In the genomic region with DNA sequence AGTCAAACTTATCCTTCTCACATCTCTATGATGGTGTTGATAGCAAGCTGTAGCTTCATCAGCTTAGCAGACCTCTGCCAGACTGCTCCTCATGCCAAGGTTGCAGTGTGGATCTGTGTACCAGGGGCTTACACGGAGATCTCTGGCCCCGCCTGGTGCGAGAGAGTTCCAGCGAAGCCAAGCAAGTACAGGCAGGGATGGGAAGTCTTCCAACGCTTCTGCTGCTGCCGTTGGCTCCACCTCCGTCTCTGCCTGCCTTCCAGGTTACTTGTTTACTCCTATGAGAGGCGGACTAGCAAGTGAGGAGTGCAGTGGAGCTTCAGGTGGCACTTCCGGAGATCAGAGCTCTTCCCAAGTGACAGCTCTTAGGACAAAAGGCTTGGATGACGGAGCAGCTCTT, we compare ENCODE assay signal across 12 mouse cellular contexts. TPM values are rescaled to one million over a fixed set of nuclear protein-coding genes. Genes with fewer than 3 reads are reported as not detected.
DNase-seq lines count a peak whose midpoint lies in the region; ATAC-seq and TF ChIP-seq lines count a peak whose summit lies in the region.
"Had no signal": no experiment of that assay in that cellular context is flagged by ENCODE, and none has a peak within 500 bp of the region (broad histone marks: within the 10 kb centered on the region; RNA-seq: fewer than 3 reads in every experiment).

No protein-coding gene starts in this region.

- H3K27ac ChIP-seq in heart, embryonic 12.5 days (ENCODE audit: poor library complexity, severe bottlenecking) = no peak overlapping the region
- H3K27ac ChIP-seq in heart, adult 2 months = no peak overlapping the region
- no peak overlapping the region for H3K27ac ChIP-seq in embryonic facial prominence, embryonic 15.5 days (replicated peaks)
- H3K27ac ChIP-seq: liver, embryonic 15.5 days; neural tube, embryonic 12.5 days had no signal

- H3K4me3 ChIP-seq in heart, embryonic 12.5 days = no peak overlapping the region
- H3K4me3 ChIP-seq in heart, adult 2 months = no peak overlapping the region
- H3K4me3 ChIP-seq in embryonic facial prominence, embryonic 15.5 days (replicated peaks) = peak overlapping the region; percentile 10; the same call in 1 of the 2 replicates
- H3K4me3 ChIP-seq: liver, embryonic 15.5 days; neural tube, embryonic 12.5 days had no signal

- TF ChIP-seq POLR2A in heart, adult 2 months (IDR thresholded peaks at IDR 0.05; ENCODE audit: insufficient read depth, low read depth, low read length) = no peak

- H3K27me3 ChIP-seq in heart, embryonic 12.5 days (replicated peaks) = peaks cover 18% of the 10 kb centered on the region; the same call in 1 of the 2 replicates
- H3K27me3 ChIP-seq in heart, adult 2 months (ENCODE audit: control insufficient read depth, insufficient read depth, low read length) = no peaks in the 10 kb centered on the region
- 0 out of 2 replicates have a peak, but pooled peaks cover 3% of the 10 kb centered on the region for H3K27me3 ChIP-seq in embryonic facial prominence, embryonic 15.5 days
- H3K27me3 ChIP-seq: neural tube, embryonic 12.5 days had no signal

- 12% methylated on average over 10 of the region's 10 CpGs for WGBS in heart, embryonic 12.5 days
- 15% methylated on average over 10 of the region's 10 CpGs for WGBS in heart, adult 2 months
- 11% methylated on average over 10 of the region's 10 CpGs for WGBS in embryonic facial prominence, embryonic 15.5 days

- TF ChIP-seq EP300 in heart, adult 2 months (IDR thresholded peaks at IDR 0.05; ENCODE audit: insufficient read depth, low read depth, low read length) = no peak

- DNase-seq in heart, adult 2 months = no peak
- DNase-seq in R1 (ENCODE audit: low read depth, low spot score) = peak; percentile 49
- DNase-seq in kidney, postnatal 14 days = peak; percentile 66
- no peak for DNase-seq in ovary, postnatal 10 days (ENCODE audit: low spot score)
- no peak for DNase-seq in lung, postnatal 14 days
- no peak for DNase-seq in adrenal gland, adult 18-20 months (ENCODE audit: low spot score in 2 of 2)
- DNase-seq: heart, postnatal 14 days had no signal

- H3K79me2 ChIP-seq in heart, adult 2 months (replicated peaks; ENCODE audit: control insufficient read depth, insufficient read depth, low read length) = no peaks in the 10 kb centered on the region

- H3K4me1 ChIP-seq in heart, embryonic 12.5 days (replicated peaks) = peaks cover 3% of the 10 kb centered on the region; the same call in 1 of the 2 replicates
- H3K4me1 ChIP-seq in heart, adult 2 months (ENCODE audit: control insufficient read depth, insufficient read depth, low read length) = no peaks in the 10 kb centered on the region
- no peaks in the 10 kb centered on the region for H3K4me1 ChIP-seq in embryonic facial prominence, embryonic 15.5 days
- H3K4me1 ChIP-seq: liver, embryonic 15.5 days; neural tube, embryonic 12.5 days had no signal

- intact Hi-C loops in heart, adult 2 months (cut with DNase I) = no loop called here

- peak overlapping the region; percentile 21 for H3K4me2 ChIP-seq in heart, embryonic 12.5 days
- peak overlapping the region; percentile 15 for H3K4me2 ChIP-seq in embryonic facial prominence, embryonic 15.5 days (replicated peaks)
- H3K4me2 ChIP-seq: liver, embryonic 15.5 days; midbrain, embryonic 11.5 days; neural tube, embryonic 12.5 days had no signal

- no peak for TF ChIP-seq CTCF in heart, adult 2 months (IDR thresholded peaks at IDR 0.05)

- H3K9me3 ChIP-seq in heart, embryonic 12.5 days (replicated peaks) = peaks cover 4% of the 10 kb centered on the region; the same call in 1 of the 2 replicates
- no peaks in the 10 kb centered on the region for H3K9me3 ChIP-seq in embryonic facial prominence, embryonic 15.5 days (replicated peaks)
- H3K9me3 ChIP-seq: liver, embryonic 15.5 days; neural tube, embryonic 12.5 days had no signal

- H3K9ac ChIP-seq in heart, embryonic 12.5 days = 0 out of 2 replicates have a peak overlapping the region, but pooled peaks have one; percentile 39
- H3K9ac ChIP-seq in heart, adult 2 months (ENCODE audit: low read depth, low read length) = no peak overlapping the region
- H3K9ac ChIP-seq in embryonic facial prominence, embryonic 15.5 days = no peak overlapping the region
- H3K9ac ChIP-seq: liver, embryonic 15.5 days; neural tube, embryonic 12.5 days had no signal

- no peak for ATAC-seq in heart, embryonic 12.5 days (ENCODE audit: insufficient number of reproducible peaks, low FRiP score)
- no peak for ATAC-seq in embryonic facial prominence, embryonic 15.5 days (ENCODE audit: insufficient number of reproducible peaks, low FRiP score, low TSS enrichment, low read depth)

- H3K36me3 ChIP-seq in heart, embryonic 12.5 days = no peaks in the 10 kb centered on the region
- H3K36me3 ChIP-seq in heart, adult 2 months (ENCODE audit: control insufficient read depth, insufficient read depth, low read length) = no peaks in the 10 kb centered on the region
- H3K36me3 ChIP-seq in embryonic facial prominence, embryonic 15.5 days = no peaks in the 10 kb centered on the region
- H3K36me3 ChIP-seq: liver, embryonic 15.5 days; neural tube, embryonic 12.5 days had no signal

RNA-seq across cellular contexts. Expression of gene Card19, which starts 8.5 kb away (rescaled TPM):
- 76.4 and 81.2 TPM in 2 replicates for polyA plus RNA-seq in heart, embryonic 12.5 days (2016; fragmentation: Nextera tagmentation; extraction: Ambion mirVana)
- total RNA-seq in heart, adult 2 months (2021) = 100 to 1,000 TPM; 138 to 184 TPM
- 179 and 234 TPM in 2 replicates for polyA plus RNA-seq in heart, adult 2 months (2012; rRNA removed)
- 69.4 and 82.2 TPM in 2 replicates for polyA plus RNA-seq in embryonic facial prominence, embryonic 15.5 days (2015; fragmentation: Nextera tagmentation; extraction: Ambion mirVana)
- total RNA-seq in adrenal gland, adult 18-20 months (2021) = 10 to 100 TPM; 53.2 to 60.3 TPM

RNA-seq across cellular contexts. Expression of gene Susd3, which starts 24.2 kb away (rescaled TPM):
- polyA plus RNA-seq in heart, embryonic 12.5 days (2016; fragmentation: Nextera tagmentation; extraction: Ambion mirVana) = 0.63 and 0.80 TPM in 2 replicates
- under 1 TPM; 0.32 to 0.63 TPM for total RNA-seq in heart, adult 2 months (2021)
- 1.1 and 1.4 TPM in 2 replicates for polyA plus RNA-seq in heart, adult 2 months (2012; rRNA removed)
- 2.3 and 3.7 TPM in 2 replicates for polyA plus RNA-seq in embryonic facial prominence, embryonic 15.5 days (2015; fragmentation: Nextera tagmentation; extraction: Ambion mirVana)
- 1 to 10 TPM; 1.5 to 9.9 TPM for total RNA-seq in adrenal gland, adult 18-20 months (2021)

RNA-seq across cellular contexts. Expression of gene Ninj1, which starts 37.0 kb away (rescaled TPM):
- 51.0 and 55.8 TPM in 2 replicates for polyA plus RNA-seq in heart, embryonic 12.5 days (2016; fragmentation: Nextera tagmentation; extraction: Ambion mirVana)
- total RNA-seq in heart, adult 2 months (2021) = 100 to 1,000 TPM; 108 to 152 TPM
- polyA plus RNA-seq in heart, adult 2 months (2012; rRNA removed) = 157 and 220 TPM in 2 replicates
- 61.1 and 62.7 TPM in 2 replicates for polyA plus RNA-seq in embryonic facial prominence, embryonic 15.5 days (2015; fragmentation: Nextera tagmentation; extraction: Ambion mirVana)
- 10 to 100 TPM; 60.6 to 78.3 TPM for total RNA-seq in adrenal gland, adult 18-20 months (2021)

Comparison
In these comparisons a context has a peak if more than half of its experiments do, and no peak if none do; other contexts are left out.
1. DNase-seq: peak in R1 (single experiment) and kidney, postnatal 14 days (single experiment); none in heart, adult 2 months (0 of 2), ovary, postnatal 10 days (single experiment), lung, postnatal 14 days (single experiment) and adrenal gland, adult 18-20 months (0 of 2).